Mouse (Mus musculus): ENCODE measurements around the gene Neurl1a.

- TF ChIP-seq GATA1 (IDR thresholded peaks at IDR 0.05; ENCODE audit: borderline replicate concordance, low read length) (no peak), FLI1 (IDR thresholded peaks at IDR 0.05; ENCODE audit: low read length) (no peak)
Measured at GRCm38 (mm10) chr19:47282688-47283215, 104.1 kb downstream of the Neurl1a start.

Data from megakaryocyte, embryonic 14.5 days (primary cell).